Mouse (Mus musculus) CD4-positive naive resting alpha-beta T cell, adult 57 days (primary cell): ENCODE results near the gene Olfr51. TPM values are rescaled to one million over a fixed set of nuclear protein-coding genes. Genes with fewer than 3 reads are reported as not detected.

Experiments used
- total RNA-seq: library from RNA; stranded (reverse); gene quantifications from one replicate; pipeline ENCODE4 v1.2.4, GENCODE M21; 2023

The Olfr51 gene
- not detected for total RNA-seq

DNA sequence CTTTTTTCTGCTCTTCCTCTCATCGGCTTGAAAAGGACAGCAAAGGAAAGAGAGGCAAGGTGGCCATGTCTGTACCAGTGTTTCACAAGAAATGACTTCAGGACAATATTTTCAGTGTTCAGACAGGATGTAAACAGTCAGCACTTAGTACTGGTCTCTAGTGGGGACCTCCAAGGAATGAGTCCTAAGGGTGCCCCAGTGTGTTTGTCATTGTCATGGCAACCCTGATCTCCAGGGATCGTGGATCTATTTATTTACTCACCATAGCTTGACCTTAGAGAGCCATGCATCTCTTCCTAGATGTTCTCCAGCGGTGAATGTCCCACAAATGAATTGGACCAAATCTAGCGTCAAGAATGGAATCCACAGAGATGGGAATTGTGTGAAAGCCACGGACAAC is at the start of gene Olfr51:
Gene Olfr51, plus strand, starts transcription at position 301 of the 400 bp plus-strand sequence.

GRCm38 (mm10) chr11:50953665-50954064 is 49.7 kb upstream of the Olfr51 start, which contains the start of gene Prop1:
Prop1 (minus strand) TSS chr11:50953765.

DNA sequence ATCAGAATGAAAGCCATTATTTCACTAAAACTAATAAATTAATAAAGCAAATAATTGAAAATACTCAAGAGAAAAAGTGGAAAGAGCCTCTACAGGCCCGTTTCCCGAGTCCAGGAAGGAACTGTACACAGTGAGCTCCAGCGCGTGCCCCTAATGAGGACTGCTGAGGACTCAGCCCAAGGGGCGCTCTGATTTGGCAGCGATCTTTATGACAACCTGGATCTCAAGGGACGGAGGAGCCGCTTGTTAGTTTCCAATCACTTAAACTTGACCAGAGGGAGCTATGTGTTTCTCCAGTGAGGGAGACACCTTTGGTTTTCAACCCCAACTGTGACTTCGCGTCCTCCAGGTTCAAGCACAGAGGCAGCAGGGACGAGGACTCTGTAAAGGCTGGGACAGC is 37.2 kb upstream of the Olfr51 start, which contains the start of gene Olfr1378:
Gene Olfr1378, plus strand, starts transcription at position 301 of the 400 bp plus-strand sequence.

DNA sequence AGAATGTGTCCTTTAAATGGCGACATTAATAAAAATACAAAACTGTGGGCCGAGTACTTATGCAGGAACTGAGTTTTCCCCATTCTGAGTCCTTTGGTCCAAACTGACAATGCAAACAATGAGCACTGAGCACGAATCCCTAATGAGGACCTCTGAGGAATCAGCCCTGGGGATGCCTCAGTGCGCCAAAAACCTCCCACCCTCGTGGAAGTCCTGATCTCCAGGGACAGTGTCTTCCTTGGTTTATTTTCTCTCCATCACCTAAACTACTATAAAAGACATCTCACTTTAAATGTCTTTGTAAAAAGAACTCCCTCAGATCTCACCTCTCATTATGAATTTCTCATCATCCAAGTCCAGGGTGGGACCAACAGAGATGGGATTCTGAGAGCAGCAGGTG is 21.7 kb upstream of the Olfr51 start, which contains the start of gene Olfr1377:
Gene Olfr1377, plus strand, starts transcription at position 301 of the 400 bp plus-strand sequence.

DNA sequence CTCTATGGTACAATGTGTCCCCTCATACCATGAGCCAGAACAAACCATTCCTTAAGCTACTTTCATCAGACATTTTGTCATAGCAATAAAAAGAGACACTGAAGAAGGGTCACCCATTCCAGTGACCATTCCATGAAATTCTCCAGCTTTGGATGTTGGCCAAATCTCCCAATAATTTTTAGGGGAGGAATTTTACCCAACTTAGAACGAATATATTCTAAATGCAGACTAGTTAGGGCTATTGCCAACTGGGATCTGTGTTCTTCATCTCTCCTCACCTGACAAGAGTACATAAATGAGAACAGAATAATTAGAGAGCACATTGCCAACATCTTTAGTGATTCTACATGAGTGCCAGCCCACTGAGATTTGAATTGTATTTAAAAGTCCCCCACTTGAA is 10.5 kb downstream of the Olfr51 start, which contains the start of gene Olfr54:
Gene Olfr54, plus strand, starts transcription at position 301 of the 400 bp plus-strand sequence.

DNA sequence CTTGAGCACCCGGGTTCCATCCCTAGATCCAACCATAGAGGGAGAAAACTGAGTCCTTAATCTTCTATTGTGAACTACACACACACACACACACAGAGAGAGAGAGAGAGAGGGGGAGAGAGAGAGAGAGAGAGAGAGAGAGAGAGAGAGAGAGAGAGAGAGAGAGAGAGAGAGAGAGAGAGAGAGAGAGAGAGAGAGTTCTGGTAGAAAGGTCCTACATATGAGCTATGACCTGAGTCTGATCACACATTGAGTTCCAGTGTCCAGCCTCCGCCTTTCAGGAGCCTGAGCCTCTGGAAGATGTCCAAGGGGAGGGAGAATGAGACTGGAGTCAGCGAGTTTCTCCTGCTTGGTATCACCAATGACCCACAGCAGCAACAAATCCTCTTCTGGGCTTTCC is 44.4 kb downstream of the Olfr51 start, which contains the start of gene Olfr1375:
Gene Olfr1375, plus strand, starts transcription at position 301 of the 400 bp plus-strand sequence.

GRCm38 (mm10) chr11:51059151-51059571 is 55.8 kb downstream of the Olfr51 start, which contains the start of gene Zfp354a:
Zfp354a (plus strand) TSS chr11:51059257.

Other genes with a start within 250 kb of the Olfr51 start
- gene Zfp354c, start 175.9 kb upstream of the Olfr51 start, total RNA-seq, result 14.7 TPM
- 0.62 TPM for gene Zfp879, start 162.0 kb upstream of the Olfr51 start, total RNA-seq
- gene Grm6, start 152.9 kb upstream of the Olfr51 start, total RNA-seq, result 8.7 TPM
- gene Zfp454, start 115.9 kb upstream of the Olfr51 start, total RNA-seq, result not detected
- 2.3 TPM for gene Zfp2, start 87.4 kb upstream of the Olfr51 start, total RNA-seq
- gene Zfp354b, start 72.0 kb upstream of the Olfr51 start, total RNA-seq, result not detected
- gene 4933414I15Rik, start 59.8 kb upstream of the Olfr51 start, total RNA-seq, result not detected
- gene Prop1, start 49.8 kb upstream of the Olfr51 start, total RNA-seq, result not detected
- gene Olfr1378, start 37.1 kb upstream of the Olfr51 start, total RNA-seq, result not detected
- gene Olfr1377, start 21.6 kb upstream of the Olfr51 start, total RNA-seq, result not detected
- not detected for gene Olfr54, start 10.6 kb downstream of the Olfr51 start, total RNA-seq
- gene Olfr1375, start 44.5 kb downstream of the Olfr51 start, total RNA-seq, result not detected
- not detected for gene Zfp354a, start 55.7 kb downstream of the Olfr51 start, total RNA-seq
- not detected for gene Gm12569, start 216.9 kb downstream of the Olfr51 start, total RNA-seq